Mouse (Mus musculus): ENCODE measurements around the gene Olfr1361. TPM values are rescaled to one million over a fixed set of nuclear protein-coding genes. Genes with fewer than 3 reads are reported as not detected.

Olfr1361 gene
- total RNA-seq (2012; rRNA removed) = not detected in 2 replicates

GRCm38 (mm10) chr13:21663286-21663685, at the start of gene Olfr1361:
Gene Olfr1361, minus strand, starts transcription at chr13:21663386.
- in situ Hi-C loops (cut with MboI; ENCODE audit: low sequenced_read_pairs in 2 of 2, unreplicated experiment in 2 of 2) = no loop called here
- Histone ChIP-seq H3K9me3 (ENCODE audit: control insufficient read depth, insufficient read depth, low read depth, low read length) (no peaks in the 10 kb centered on the region), H3K27ac (ENCODE audit: insufficient read depth, low read depth, low read length, poor library complexity, severe bottlenecking) (no peak within 1 kb of the TSS), H3K4me3 (ENCODE audit: insufficient read depth in 1 of 2, low read depth in 1 of 2, low read length in 2 of 2, poor library complexity in 1 of 2, severe bottlenecking in 1 of 2) (no peak within 1 kb of the TSS), H3K36me3 (ENCODE audit: control insufficient read depth, insufficient read depth, low read length, poor library complexity, severe bottlenecking) (no peaks in the 10 kb centered on the region), H3K4me1 (ENCODE audit: control insufficient read depth in 2 of 2, insufficient read depth in 2 of 2, low read length in 2 of 2, poor library complexity in 1 of 2) (no peaks in the 10 kb centered on the region), H3K9ac (ENCODE audit: insufficient read depth, low read depth, low read length, poor library complexity, severe bottlenecking) (no peak within 1 kb of the TSS)
- no peak for TF ChIP-seq ZNF384 (IDR thresholded peaks at IDR 0.05; ENCODE audit: low read depth, low read length)
- no peak for TF ChIP-seq CHD2 (IDR thresholded peaks at IDR 0.05; ENCODE audit: low read depth, low read length)
- TF ChIP-seq ZC3H11A (IDR thresholded peaks at IDR 0.05; ENCODE audit: borderline replicate concordance, low read depth, low read length) = no peak
- TF ChIP-seq HCFC1 (IDR thresholded peaks at IDR 0.05; ENCODE audit: borderline replicate concordance, insufficient read depth, low read length) = no peak
- TF ChIP-seq MAFK (IDR thresholded peaks at IDR 0.05; ENCODE audit: insufficient read depth, low read depth, low read length) = no peak
- no peak for DNase-seq (ENCODE audit: low read depth, low spot score)

GRCm38 (mm10) chr13:21711698-21712097, 48.5 kb upstream of the Olfr1361 start:
- DNase-seq (ENCODE audit: low read depth, low spot score) = no peak
- no peaks in the 10 kb centered on the region for H3K9me3 ChIP-seq (ENCODE audit: control insufficient read depth, insufficient read depth, low read depth, low read length)
- no peak overlapping the region for H3K9ac ChIP-seq (ENCODE audit: insufficient read depth, low read depth, low read length, poor library complexity, severe bottlenecking)
- in situ Hi-C loops (cut with MboI; ENCODE audit: low sequenced_read_pairs in 2 of 2, unreplicated experiment in 2 of 2) = loop anchor here in 1 of 2 experiments (25.0 kb wide), 1 partner anchor 549 kb away; no protein-coding TSS in a partner anchor
- peak overlapping the region; percentile 73 to 89 for H3K4me3 ChIP-seq (ENCODE audit: insufficient read depth in 1 of 2, low read depth in 1 of 2, low read length in 2 of 2, poor library complexity in 1 of 2, severe bottlenecking in 1 of 2)
- TF ChIP-seq HCFC1 (IDR thresholded peaks at IDR 0.05; ENCODE audit: borderline replicate concordance, insufficient read depth, low read length) (no peak), ZNF384 (IDR thresholded peaks at IDR 0.05; ENCODE audit: low read depth, low read length) (no peak), MAFK (IDR thresholded peaks at IDR 0.05; ENCODE audit: insufficient read depth, low read depth, low read length) (no peak), CHD2 (IDR thresholded peaks at IDR 0.05; ENCODE audit: low read depth, low read length) (no peak), ZC3H11A (IDR thresholded peaks at IDR 0.05; ENCODE audit: borderline replicate concordance, low read depth, low read length) (no peak)
- 0 out of 4 replicates have a peak, but pooled peaks cover 0 to 4% of the 10 kb centered on the region in 2 experiments for H3K4me1 ChIP-seq (ENCODE audit: control insufficient read depth in 2 of 2, insufficient read depth in 2 of 2, low read length in 2 of 2, poor library complexity in 1 of 2)
- no peak overlapping the region for H3K27ac ChIP-seq (ENCODE audit: insufficient read depth, low read depth, low read length, poor library complexity, severe bottlenecking)
- no peaks in the 10 kb centered on the region for H3K36me3 ChIP-seq (ENCODE audit: control insufficient read depth, insufficient read depth, low read length, poor library complexity, severe bottlenecking)

GRCm38 (mm10) chr13:21710821-21711525, 47.8 kb upstream of the Olfr1361 start:
- Histone ChIP-seq H3K36me3 (ENCODE audit: control insufficient read depth, insufficient read depth, low read length, poor library complexity, severe bottlenecking) (no peaks in the 10 kb centered on the region), H3K4me3 (ENCODE audit: insufficient read depth in 1 of 2, low read depth in 1 of 2, low read length in 2 of 2, poor library complexity in 1 of 2, severe bottlenecking in 1 of 2) (peak overlapping the region; percentile 73 to 89), H3K9me3 (ENCODE audit: control insufficient read depth, insufficient read depth, low read depth, low read length) (no peaks in the 10 kb centered on the region), H3K9ac (ENCODE audit: insufficient read depth, low read depth, low read length, poor library complexity, severe bottlenecking) (no peak overlapping the region; the same call in 1 of the 2 replicates), H3K4me1 (ENCODE audit: control insufficient read depth in 2 of 2, insufficient read depth in 2 of 2, low read length in 2 of 2, poor library complexity in 1 of 2) (peaks cover 0 to 4% of the 10 kb centered on the region in 2 experiments; a peak in 1 of 4 replicates), H3K27ac (ENCODE audit: insufficient read depth, low read depth, low read length, poor library complexity, severe bottlenecking) (no peak overlapping the region)
- peak; percentile 83 for TF ChIP-seq MAFK (IDR thresholded peaks at IDR 0.05; ENCODE audit: insufficient read depth, low read depth, low read length)
- no peak for TF ChIP-seq CHD2 (IDR thresholded peaks at IDR 0.05; ENCODE audit: low read depth, low read length)
- peak; percentile 67; the same call in 1 of the 2 replicates for TF ChIP-seq ZNF384 (IDR thresholded peaks at IDR 0.05; ENCODE audit: low read depth, low read length)
- TF ChIP-seq HCFC1 (IDR thresholded peaks at IDR 0.05; ENCODE audit: borderline replicate concordance, insufficient read depth, low read length) = 0 out of 2 replicates have a peak, but pooled peaks have one; percentile 24
- in situ Hi-C loops (cut with MboI; ENCODE audit: low sequenced_read_pairs in 2 of 2, unreplicated experiment in 2 of 2) = loop anchor here in 1 of 2 experiments (25.0 kb wide), 1 partner anchor 549 kb away; no protein-coding TSS in a partner anchor
- peak; percentile 40 for DNase-seq (ENCODE audit: low read depth, low spot score)

GRCm38 (mm10) chr13:21710031-21710711, 47.0 kb upstream of the Olfr1361 start:
- in situ Hi-C loops (cut with MboI; ENCODE audit: low sequenced_read_pairs in 2 of 2, unreplicated experiment in 2 of 2) = loop anchor here in 1 of 2 experiments (25.0 kb wide), 1 partner anchor 548 kb away; no protein-coding TSS in a partner anchor
- DNase-seq (ENCODE audit: low read depth, low spot score) = peak; percentile 82
- TF ChIP-seq MAFK (IDR thresholded peaks at IDR 0.05; ENCODE audit: insufficient read depth, low read depth, low read length) (peak; percentile 86), CHD2 (IDR thresholded peaks at IDR 0.05; ENCODE audit: low read depth, low read length) (no peak)
- Histone ChIP-seq H3K4me3 (ENCODE audit: insufficient read depth in 1 of 2, low read depth in 1 of 2, low read length in 2 of 2, poor library complexity in 1 of 2, severe bottlenecking in 1 of 2) (peak overlapping the region; percentile 89 to 96), H3K27ac (ENCODE audit: insufficient read depth, low read depth, low read length, poor library complexity, severe bottlenecking) (no peak overlapping the region), H3K9ac (ENCODE audit: insufficient read depth, low read depth, low read length, poor library complexity, severe bottlenecking) (peak overlapping the region; percentile 85), H3K4me1 (ENCODE audit: control insufficient read depth in 2 of 2, insufficient read depth in 2 of 2, low read length in 2 of 2, poor library complexity in 1 of 2) (peaks cover 0 to 4% of the 10 kb centered on the region in 2 experiments; a peak in 1 of 4 replicates), H3K36me3 (ENCODE audit: control insufficient read depth, insufficient read depth, low read length, poor library complexity, severe bottlenecking) (no peaks in the 10 kb centered on the region), H3K9me3 (ENCODE audit: control insufficient read depth, insufficient read depth, low read depth, low read length) (no peaks in the 10 kb centered on the region)

All from ES-E14 (cell line).